Mouse (Mus musculus): Measurements from ENCODE around the gene Cyp2j5. TPM values are rescaled to one million over a fixed set of nuclear protein-coding genes. Genes with fewer than 3 reads are reported as not detected.

The Cyp2j5 gene
- not detected for polyA plus RNA-seq (2017; shearing (Covaris generic))

GRCm38 (mm10) chr4:96663991-96664390 lies at the start of gene Cyp2j5:
Gene Cyp2j5 (minus strand): TSS chr4:96664154.

GRCm38 (mm10) chr4:96590911-96591790 lies 72.8 kb downstream of the Cyp2j5 start, which contains the start of gene Cyp2j9:
Gene Cyp2j9 (minus strand): TSS chr4:96591578.

Other genes with a start within 250 kb of the Cyp2j5 start
- gene Cyp2j8, start 156.8 kb downstream of the Cyp2j5 start, polyA plus RNA-seq (2017; shearing (Covaris generic)): not detected
- gene Cyp2j6, start 110.5 kb downstream of the Cyp2j5 start, polyA plus RNA-seq (2017; shearing (Covaris generic)): not detected
- gene Cyp2j9, start 72.6 kb downstream of the Cyp2j5 start, polyA plus RNA-seq (2017; shearing (Covaris generic)): not detected
- gene Gm12695, start 121.0 kb upstream of the Cyp2j5 start, polyA plus RNA-seq (2017; shearing (Covaris generic)): not detected